In genomic region chrX:22554340-22554739, GRCm38 (mm10) we compare ENCODE assay signal across 16 mouse cellular contexts.
"Had no signal": no experiment of that assay in that cellular context is flagged by ENCODE, and none has a peak within 500 bp of the region (broad histone marks: within the 10 kb centered on the region; RNA-seq: fewer than 3 reads in every experiment).

No protein-coding gene starts in this region.

- H3K4me1 ChIP-seq: neural tube, embryonic 13.5 days; neural tube, embryonic 15.5 days; stomach, embryonic 15.5 days had no signal

- H3K9ac ChIP-seq: neural tube, embryonic 13.5 days; neural tube, embryonic 15.5 days; stomach, embryonic 15.5 days had no signal

- H3K27ac ChIP-seq: neural tube, embryonic 13.5 days; neural tube, embryonic 15.5 days; stomach, embryonic 15.5 days; stomach, postnatal 0 days had no signal

- H3K4me2 ChIP-seq: neural tube, embryonic 13.5 days; neural tube, embryonic 15.5 days; stomach, embryonic 15.5 days had no signal

- H3K27me3 ChIP-seq: neural tube, embryonic 13.5 days; neural tube, embryonic 15.5 days; stomach, embryonic 15.5 days had no signal

- H3K4me3 ChIP-seq: neural tube, embryonic 13.5 days; neural tube, embryonic 15.5 days; stomach, embryonic 15.5 days had no signal

- H3K36me3 ChIP-seq: neural tube, embryonic 13.5 days; neural tube, embryonic 15.5 days; stomach, embryonic 15.5 days had no signal

- DNase-seq: retina, postnatal 1 day; right cerebral cortex, adult 18-20 months; right cerebral cortex, postnatal 14 days; right cerebral cortex, postnatal 25 days; right cerebral cortex, postnatal 4 days; spleen, adult 18-20 months; thymus, adult 18-20 months; thymus, adult 2 months; thymus, postnatal 14 days; thymus, postnatal 25 days; thymus, postnatal 36 days; thymus, postnatal 4 days had no signal

- H3K9me3 ChIP-seq: neural tube, embryonic 13.5 days; neural tube, embryonic 15.5 days; stomach, embryonic 15.5 days had no signal
